Mouse (Mus musculus) ES-E14 (cell line): ENCODE measurements at regions not wholly inside any gene's neighbourhood (a gene's known extent, or its start where the extent isn't known, plus 50 kb on each side); places are given as distances from the start of the nearest gene placed in this dataset.

Experiments
- DNase-seq: peaks from one replicate; pipeline ENCODE4 v3.0.0-alpha.2; 2013; ENCODE audit warnings: low read depth, low spot score
- H3K27ac ChIP-seq: 2 replicates; pipeline ENCODE4 v1.5.1; 2012; ENCODE audit warnings: low read depth, mild to moderate bottlenecking, low read length, moderate library complexity, mixed read lengths; ENCODE audit not compliant: poor library complexity, insufficient read depth, severe bottlenecking
- H3K36me3 ChIP-seq: 2 replicates; pipeline ENCODE4 v1.6.1; 2012; ENCODE audit warnings: mild to moderate bottlenecking, low read length, moderate library complexity, mixed read lengths; ENCODE audit not compliant: control insufficient read depth, poor library complexity, insufficient read depth, severe bottlenecking
- H3K4me1 ChIP-seq, 2 experiments: fragments of 150-350 bp in 1 of 2; sonication (generic) in 1 of 2; 2 replicates each; pipeline ENCODE4 v1.6.1; 2012; ENCODE audit warnings: low read length in 2 of 2, mild to moderate bottlenecking in 1 of 2, mixed read lengths in 1 of 2; ENCODE audit not compliant: control insufficient read depth in 2 of 2, insufficient read depth in 2 of 2, poor library complexity in 1 of 2
- H3K4me3 ChIP-seq, 2 experiments: fragments of 150-350 bp in 1 of 2; sonication (generic) in 1 of 2; 2 replicates each; pipeline ENCODE4 v1.5.1; 2012; ENCODE audit warnings: low read length in 2 of 2, low read depth in 1 of 2, mild to moderate bottlenecking in 1 of 2, mixed read lengths in 1 of 2; ENCODE audit not compliant: insufficient read depth in 1 of 2, poor library complexity in 1 of 2, severe bottlenecking in 1 of 2
- H3K9ac ChIP-seq: 2 replicates; pipeline ENCODE4 v1.6.1; 2012; ENCODE audit warnings: low read depth, mild to moderate bottlenecking, low read length, mixed read lengths; ENCODE audit not compliant: poor library complexity, insufficient read depth, severe bottlenecking
- H3K9me3 ChIP-seq: fragments of 150-350 bp; sonication (generic); 2 replicates; pipeline ENCODE4 v1.6.1; 2012; ENCODE audit warnings: low read depth, mild to moderate bottlenecking, low read length; ENCODE audit not compliant: control insufficient read depth, insufficient read depth
- CHD2 ChIP-seq: IDR thresholded peaks from 2 replicates; pipeline ENCODE4 v1.6.1; 2014; ENCODE audit warnings: mild to moderate bottlenecking, low read depth, low read length, inconsistent platforms
- HCFC1 ChIP-seq: IDR thresholded peaks from 2 replicates; pipeline ENCODE4 v1.6.1; 2012; ENCODE audit warnings: low read length, inconsistent platforms, borderline replicate concordance; ENCODE audit not compliant: insufficient read depth
- MAFK ChIP-seq: IDR thresholded peaks from 2 replicates; pipeline ENCODE4 v1.6.1; 2014; ENCODE audit warnings: mild to moderate bottlenecking, low read depth, low read length, inconsistent platforms; ENCODE audit not compliant: insufficient read depth
- ZC3H11A ChIP-seq: IDR thresholded peaks from 2 replicates; pipeline ENCODE4 v1.6.1; 2012; ENCODE audit warnings: low read depth, mild to moderate bottlenecking, inconsistent platforms, low read length, borderline replicate concordance
- ZNF384 ChIP-seq: IDR thresholded peaks from 2 replicates; pipeline ENCODE4 v1.6.1; 2012; ENCODE audit warnings: low read depth, low read length, inconsistent platforms
- in situ Hi-C, 2 experiments: fragments of 600-800 bp; cut with MboI; formaldehyde crosslinking; loops; one replicate each; pipeline ENCODE4 v1.15.1; 2025; ENCODE audit warnings: low sequenced_read_pairs in 2 of 2, inconsistent platforms in 1 of 2; ENCODE audit not compliant: unreplicated experiment in 2 of 2

GRCm38 (mm10) chr7:64060051-64060450 is 93.6 kb upstream of the Trpm1 start:
- Histone ChIP-seq H3K36me3 (no peaks in the 10 kb centered on the region), H3K4me3 (no peak overlapping the region), H3K27ac (no peak overlapping the region), H3K9me3 (no peaks in the 10 kb centered on the region), H3K4me1 (peaks cover 0 to 8% of the 10 kb centered on the region in 2 experiments; a peak in 3 of 4 replicates), H3K9ac (no peak overlapping the region)
- no peak for TF ChIP-seq CHD2
- TF ChIP-seq ZC3H11A = no peak; the same call in 1 of the 2 replicates
- TF ChIP-seq ZNF384 = no peak
- no peak for TF ChIP-seq HCFC1
- no peak for TF ChIP-seq MAFK
- in situ Hi-C loops = no loop called here
- DNase-seq = peak; percentile 64

- H3K27ac ChIP-seq = no peak overlapping the region
- H3K4me1 ChIP-seq = peaks cover 0 to 8% of the 10 kb centered on the region in 2 experiments; a peak in 3 of 4 replicates
- no peaks in the 10 kb centered on the region for H3K36me3 ChIP-seq
- DNase-seq = no peak
- no peak overlapping the region for H3K4me3 ChIP-seq
- in situ Hi-C loops = no loop called here
- H3K9ac ChIP-seq = no peak overlapping the region
- TF ChIP-seq MAFK = no peak
- no peak for TF ChIP-seq HCFC1
- TF ChIP-seq ZNF384 = no peak
- no peak for TF ChIP-seq ZC3H11A
- no peak for TF ChIP-seq CHD2
- H3K9me3 ChIP-seq = no peaks in the 10 kb centered on the region
Measured at GRCm38 (mm10) chr7:64058282-64058872, 95.3 kb upstream of the Trpm1 start.

GRCm38 (mm10) chr7:64057873-64058272 is 95.8 kb upstream of the Trpm1 start:
- Histone ChIP-seq H3K27ac (no peak overlapping the region), H3K4me3 (no peak overlapping the region), H3K9ac (no peak overlapping the region), H3K9me3 (no peaks in the 10 kb centered on the region), H3K4me1 (peaks cover 0 to 8% of the 10 kb centered on the region in 2 experiments; a peak in 3 of 4 replicates), H3K36me3 (no peaks in the 10 kb centered on the region)
- no peak for DNase-seq
- in situ Hi-C loops = no loop called here
- no peak for TF ChIP-seq MAFK
- no peak for TF ChIP-seq HCFC1
- no peak for TF ChIP-seq ZC3H11A
- TF ChIP-seq ZNF384 = no peak

- no peak for TF ChIP-seq CHD2
- no peak for TF ChIP-seq HCFC1
- TF ChIP-seq ZC3H11A = no peak
- no peak for TF ChIP-seq MAFK
- no peak for TF ChIP-seq ZNF384
- Histone ChIP-seq H3K9ac (no peak overlapping the region), H3K4me3 (no peak overlapping the region), H3K4me1 (peaks cover 0 to 8% of the 10 kb centered on the region in 2 experiments; a peak in 3 of 4 replicates), H3K9me3 (no peaks in the 10 kb centered on the region), H3K27ac (no peak overlapping the region), H3K36me3 (no peaks in the 10 kb centered on the region)
- in situ Hi-C loops = no loop called here
- DNase-seq = no peak
Measured at GRCm38 (mm10) chr7:64056498-64056897, 97.1 kb upstream of the Trpm1 start.

GRCm38 (mm10) chr7:64054996-64055395 is 98.6 kb upstream of the Trpm1 start:
- H3K36me3 ChIP-seq = no peaks in the 10 kb centered on the region
- DNase-seq = no peak
- in situ Hi-C loops = no loop called here
- H3K9ac ChIP-seq = no peak overlapping the region
- H3K4me1 ChIP-seq = peaks cover 0 to 8% of the 10 kb centered on the region in 2 experiments; a peak in 3 of 4 replicates
- no peak overlapping the region for H3K4me3 ChIP-seq
- H3K9me3 ChIP-seq = no peaks in the 10 kb centered on the region
- TF ChIP-seq MAFK = no peak
- no peak overlapping the region for H3K27ac ChIP-seq
